Mouse (Mus musculus): ENCODE measurements around the gene Gm8879. TPM values are rescaled to one million over a fixed set of nuclear protein-coding genes. Genes with fewer than 3 reads are reported as not detected.
"Not testable (repeated sequence)": the region's sequence is repeated elsewhere in the genome, so short reads cannot be mapped to it uniquely, and the experiment has no call there.

The Gm8879 gene
- not detected for total RNA-seq (2021)

DNA sequence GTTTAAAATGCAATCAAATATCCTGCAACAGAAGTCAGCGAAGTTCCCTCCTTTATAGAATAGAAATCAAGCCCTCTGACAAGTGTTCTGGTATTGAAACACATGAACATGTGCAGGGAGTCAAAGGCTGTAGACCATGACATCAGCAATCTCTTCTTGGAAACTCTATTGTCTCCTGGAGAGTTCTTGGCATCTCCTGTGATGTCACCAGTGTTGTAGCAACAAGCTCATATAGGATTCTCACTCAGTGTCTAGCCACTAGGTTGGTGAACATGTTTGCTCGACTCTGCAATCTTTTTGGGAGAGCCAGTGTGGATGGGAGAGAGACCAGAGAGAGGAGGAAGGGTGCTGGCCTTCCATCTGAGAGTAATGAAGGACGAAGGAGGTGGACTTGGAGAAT is at the start of gene Gm8879:
Gene Gm8879, plus strand, starts transcription at position 301 of the 400 bp plus-strand sequence.
- intact Hi-C loops (cut with DNase I); DNase-seq (ENCODE audit: low spot score in 2 of 2): not testable (repeated sequence)

DNA sequence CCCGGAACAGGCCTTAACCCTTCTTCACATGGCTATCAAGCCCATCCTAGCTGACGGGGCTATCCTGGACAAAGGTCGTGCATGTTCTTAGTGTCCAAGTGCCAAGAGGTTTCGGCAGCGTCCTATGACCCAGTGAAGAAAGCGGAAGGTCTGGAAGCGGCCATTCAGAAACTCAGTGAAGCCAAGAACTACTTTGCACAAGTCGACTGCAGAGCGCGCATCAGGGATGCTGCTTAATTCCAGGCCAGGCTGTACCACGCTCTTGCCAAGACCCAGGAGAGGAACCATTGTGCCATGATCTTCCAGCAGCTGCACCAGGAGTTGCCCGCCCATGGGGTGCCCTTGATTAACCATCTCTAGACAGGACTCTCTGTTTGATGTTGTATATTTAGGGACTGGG is 10.6 kb downstream of the Gm8879 start:
- intact Hi-C loops (cut with DNase I); DNase-seq (ENCODE audit: low spot score in 2 of 2): not testable (repeated sequence)

Other genes with a start within 250 kb of the Gm8879 start
- gene Gm8871, start 179.8 kb upstream of the Gm8879 start, total RNA-seq (2021): not detected
- gene Gm8857, start 179.8 kb upstream of the Gm8879 start, total RNA-seq (2021): not detected
- gene Gm5861, start 55.4 kb downstream of the Gm8879 start, total RNA-seq (2021): not detected
- not detected for gene Gm8890, start 128.4 kb downstream of the Gm8879 start, total RNA-seq (2021)
- gene Speer1, start 213.9 kb downstream of the Gm8879 start, total RNA-seq (2021): not detected